Mouse (Mus musculus): ENCODE data around the gene Synj1.

- TF ChIP-seq POLR2A (IDR thresholded peaks at IDR 0.05; ENCODE audit: low read depth, low read length) (no peak), CTCF (IDR thresholded peaks at IDR 0.05; ENCODE audit: extremely low read depth, insufficient read depth, insufficient read length, insufficient replicate concordance) (no peak)
Measured at GRCm38 (mm10) chr16:91010581-91011020, 507 bp downstream of the Synj1 start.
